Mouse (Mus musculus): ENCODE data around the gene Ssxb10. TPM values are rescaled to one million over a fixed set of nuclear protein-coding genes. Genes with fewer than 3 reads are reported as not detected.
"Not testable (repeated sequence)": the region's sequence is repeated elsewhere in the genome, so short reads cannot be mapped to it uniquely, and the experiment has no call there.

The Ssxb10 gene
- polyA plus RNA-seq (2014; fragmentation: Nextera tagmentation; extraction: Ambion mirVana), result not detected in 2 replicates

DNA sequence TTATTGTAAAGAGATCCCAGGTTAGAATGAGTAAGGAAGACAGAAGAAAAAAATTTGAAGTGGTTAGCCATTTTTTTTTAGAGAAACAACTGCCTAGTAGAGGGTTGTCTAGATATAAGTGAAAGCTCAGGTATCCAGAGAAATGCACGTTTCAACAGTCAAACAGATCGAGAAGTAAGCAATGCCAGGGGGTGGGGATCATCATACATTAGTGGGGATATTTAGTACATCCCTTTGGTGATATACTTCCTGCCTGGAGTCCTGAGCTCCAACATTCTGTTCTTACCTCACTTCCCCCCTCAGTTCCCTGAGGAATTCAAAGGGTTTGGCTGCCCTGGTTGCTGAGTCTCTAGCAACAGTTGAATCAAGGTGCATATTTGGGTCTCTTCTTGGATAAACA lies at the start of gene Ssxb10:
Gene Ssxb10 (plus strand): TSS at position 301 of the 400 bp plus-strand sequence.
- H3K36me3 ChIP-seq (ENCODE audit: control insufficient read depth, insufficient read depth, low read length), result no peaks in the 10 kb centered on the region
- H3K4me2 ChIP-seq (replicated peaks; ENCODE audit: low read depth, low read length), result no peak within 1 kb of the TSS
- 0 out of 2 replicates have a peak, but pooled peaks cover 3% of the 10 kb centered on the region for H3K9me3 ChIP-seq (ENCODE audit: control insufficient read depth, low read length)
- 62% methylated on average over 2 of the region's 2 CpGs for WGBS
- no peak within 1 kb of the TSS for H3K9ac ChIP-seq (ENCODE audit: low read depth, low read length)
- no peaks in the 10 kb centered on the region for H3K4me1 ChIP-seq (ENCODE audit: control insufficient read depth, insufficient read depth, low read length)
- ATAC-seq (ENCODE audit: low FRiP score, low TSS enrichment), result no peak
- H3K4me3 ChIP-seq (ENCODE audit: low read length), result no peak within 1 kb of the TSS
- no peak within 1 kb of the TSS for H3K27ac ChIP-seq (ENCODE audit: low read depth, low read length)
- H3K27me3 ChIP-seq (ENCODE audit: control insufficient read depth, insufficient read depth, low read length), result no peaks in the 10 kb centered on the region

- Histone ChIP-seq H3K27ac (ENCODE audit: low read depth, low read length) (no peak overlapping the region), H3K4me2 (replicated peaks; ENCODE audit: low read depth, low read length) (no peak overlapping the region), H3K9ac (ENCODE audit: low read depth, low read length) (no peak overlapping the region), H3K9me3 (ENCODE audit: control insufficient read depth, low read length) (no peaks in the 10 kb centered on the region), H3K4me1 (ENCODE audit: control insufficient read depth, insufficient read depth, low read length) (no peaks in the 10 kb centered on the region), H3K27me3 (ENCODE audit: control insufficient read depth, insufficient read depth, low read length) (no peaks in the 10 kb centered on the region), H3K4me3 (ENCODE audit: low read length) (no peak overlapping the region), H3K36me3 (ENCODE audit: control insufficient read depth, insufficient read depth, low read length) (no peaks in the 10 kb centered on the region)
- ATAC-seq (ENCODE audit: low FRiP score, low TSS enrichment), result no peak
- 77% methylated on average over 5 of the region's 5 CpGs for WGBS
Measured at GRCm38 (mm10) chrX:8288621-8289020, 38.6 kb upstream of the Ssxb10 start.

GRCm38 (mm10) chrX:8309302-8309701 lies 17.9 kb upstream of the Ssxb10 start:
- Histone ChIP-seq H3K27me3 (ENCODE audit: control insufficient read depth, insufficient read depth, low read length) (no peaks in the 10 kb centered on the region), H3K4me1 (ENCODE audit: control insufficient read depth, insufficient read depth, low read length) (no peaks in the 10 kb centered on the region), H3K4me3 (ENCODE audit: low read length) (no peak overlapping the region), H3K27ac (ENCODE audit: low read depth, low read length) (no peak overlapping the region), H3K9ac (ENCODE audit: low read depth, low read length) (no peak overlapping the region), H3K36me3 (ENCODE audit: control insufficient read depth, insufficient read depth, low read length) (no peaks in the 10 kb centered on the region), H3K9me3 (ENCODE audit: control insufficient read depth, low read length) (no peaks in the 10 kb centered on the region), H3K4me2 (replicated peaks; ENCODE audit: low read depth, low read length) (no peak overlapping the region)
- WGBS, result 47% methylated on average over 1 of the region's 1 CpGs
- ATAC-seq (ENCODE audit: low FRiP score, low TSS enrichment), result peak; percentile 57; the same call in 1 of the 2 replicates

DNA sequence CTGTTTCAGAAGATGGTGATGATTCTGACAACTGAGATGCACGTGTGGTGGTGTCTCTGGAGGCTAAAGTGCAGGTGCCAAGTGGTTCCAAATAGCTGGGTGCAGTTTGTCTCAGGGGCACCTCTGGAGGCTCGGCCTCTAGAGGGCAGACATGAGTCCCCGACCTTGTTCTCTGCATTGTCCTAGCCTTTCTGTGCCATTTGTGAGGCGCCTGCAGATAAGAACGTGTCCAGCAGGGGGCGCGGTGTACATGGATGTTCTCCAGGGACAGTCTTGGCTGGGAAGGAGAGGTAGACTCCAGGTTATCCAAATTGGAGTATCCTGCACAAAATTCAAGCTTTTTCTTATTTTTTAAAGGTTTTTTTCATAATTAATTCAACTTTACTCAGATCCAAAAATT lies 12.3 kb upstream of the Ssxb10 start:
- WGBS, result 10% methylated on average over 7 of the region's 7 CpGs

GRCm38 (mm10) chrX:8366678-8367077 lies 39.5 kb downstream of the Ssxb10 start, which contains the start of gene Ssxb9:
Gene Ssxb9, plus strand, starts transcription at chrX:8366978.
- not testable (repeated sequence) for H3K4me1 ChIP-seq (ENCODE audit: control insufficient read depth, insufficient read depth, low read length); H3K4me3 ChIP-seq (ENCODE audit: low read length); H3K4me2 ChIP-seq (replicated peaks; ENCODE audit: low read depth, low read length); H3K36me3 ChIP-seq (ENCODE audit: control insufficient read depth, insufficient read depth, low read length); H3K27me3 ChIP-seq (ENCODE audit: control insufficient read depth, insufficient read depth, low read length); ATAC-seq (ENCODE audit: low FRiP score, low TSS enrichment); H3K27ac ChIP-seq (ENCODE audit: low read depth, low read length); H3K9ac ChIP-seq (ENCODE audit: low read depth, low read length); H3K9me3 ChIP-seq (ENCODE audit: control insufficient read depth, low read length)
- 38% methylated on average over 1 of the region's 1 CpGs for WGBS

More for the DNA sequence above, 12.3 kb upstream of the Ssxb10 start:
- H3K36me3 ChIP-seq (ENCODE audit: control insufficient read depth, insufficient read depth, low read length); H3K4me3 ChIP-seq (ENCODE audit: low read length); H3K4me1 ChIP-seq (ENCODE audit: control insufficient read depth, insufficient read depth, low read length); H3K27ac ChIP-seq (ENCODE audit: low read depth, low read length); H3K27me3 ChIP-seq (ENCODE audit: control insufficient read depth, insufficient read depth, low read length); H3K9ac ChIP-seq (ENCODE audit: low read depth, low read length); H3K9me3 ChIP-seq (ENCODE audit: control insufficient read depth, low read length); H3K4me2 ChIP-seq (replicated peaks; ENCODE audit: low read depth, low read length); ATAC-seq (ENCODE audit: low FRiP score, low TSS enrichment): not testable (repeated sequence)

Other genes starting within 250 kb of the Ssxb10 start
- 0.27 and 0.51 TPM in 2 replicates for gene Was, start 236.9 kb upstream of the Ssxb10 start, polyA plus RNA-seq (2014; fragmentation: Nextera tagmentation; extraction: Ambion mirVana)
- gene Wdr13, start 194.5 kb upstream of the Ssxb10 start, polyA plus RNA-seq (2014; fragmentation: Nextera tagmentation; extraction: Ambion mirVana), result 19.3 and 21.3 TPM in 2 replicates
- 606 and 668 TPM in 2 replicates for gene Rbm3, start 181.5 kb upstream of the Ssxb10 start, polyA plus RNA-seq (2014; fragmentation: Nextera tagmentation; extraction: Ambion mirVana)
- gene Tbc1d25, start 151.2 kb upstream of the Ssxb10 start, polyA plus RNA-seq (2014; fragmentation: Nextera tagmentation; extraction: Ambion mirVana), result 9.3 and 12.1 TPM in 2 replicates
- gene Ebp, start 133.9 kb upstream of the Ssxb10 start, polyA plus RNA-seq (2014; fragmentation: Nextera tagmentation; extraction: Ambion mirVana), result 20.8 and 37.6 TPM in 2 replicates
- 7.1 and 8.1 TPM in 2 replicates for gene Porcn, start 120.9 kb upstream of the Ssxb10 start, polyA plus RNA-seq (2014; fragmentation: Nextera tagmentation; extraction: Ambion mirVana)
- gene Ftsj1, start 75.0 kb upstream of the Ssxb10 start, polyA plus RNA-seq (2014; fragmentation: Nextera tagmentation; extraction: Ambion mirVana), result 35.6 and 42.0 TPM in 2 replicates
- 1.3 and 2.5 TPM in 2 replicates for gene Slc38a5, start 56.3 kb upstream of the Ssxb10 start, polyA plus RNA-seq (2014; fragmentation: Nextera tagmentation; extraction: Ambion mirVana)
- gene Ssxb9, start 39.6 kb downstream of the Ssxb10 start, polyA plus RNA-seq (2014; fragmentation: Nextera tagmentation; extraction: Ambion mirVana), result not detected in 2 replicates
- gene Ssxb1, start 85.9 kb downstream of the Ssxb10 start, polyA plus RNA-seq (2014; fragmentation: Nextera tagmentation; extraction: Ambion mirVana), result not detected in 2 replicates
- not detected in 2 replicates for gene Ssxb2, start 134.3 kb downstream of the Ssxb10 start, polyA plus RNA-seq (2014; fragmentation: Nextera tagmentation; extraction: Ambion mirVana)
- not detected in 2 replicates for gene Gm14459, start 197.5 kb downstream of the Ssxb10 start, polyA plus RNA-seq (2014; fragmentation: Nextera tagmentation; extraction: Ambion mirVana)
- gene Ssxb6, start 220.8 kb downstream of the Ssxb10 start, polyA plus RNA-seq (2014; fragmentation: Nextera tagmentation; extraction: Ambion mirVana), result not detected in 2 replicates